Mouse (Mus musculus) layer of hippocampus, adult 11-12 months (tissue): ENCODE measurements around the gene Lonrf2.
A peak's percentile ranks its signal among the peaks of the same experiment; 100 is the strongest.

ENCODE experiments used
- DNase-seq: peaks from one replicate; pipeline ENCODE4 v3.0.0; 2022; ENCODE audit warnings: low spot score

The Lonrf2 gene

DNA sequence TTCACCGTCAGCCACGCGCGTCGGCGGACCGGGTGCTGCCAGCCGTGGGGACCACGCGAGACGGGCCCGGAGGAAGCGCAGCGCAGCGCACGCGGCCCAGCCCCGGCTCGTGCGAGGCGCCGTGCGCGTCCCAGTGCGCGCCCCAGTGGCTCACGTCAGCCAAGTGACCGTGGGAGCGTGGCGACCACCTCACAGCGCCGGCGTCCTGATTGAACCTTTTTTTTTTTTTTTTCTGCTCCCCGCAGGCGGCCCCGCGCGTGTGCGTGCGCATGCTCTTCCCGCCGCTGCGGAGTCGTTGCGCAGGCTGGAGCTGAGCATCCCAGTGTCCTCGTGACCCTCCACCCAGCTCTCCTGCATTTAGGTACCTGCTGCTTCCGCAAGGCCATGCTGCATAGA, at the start of gene Lonrf2:
Lonrf2 (minus strand) TSS at position 235 of the 396 bp plus-strand sequence.
- peak; percentile 69 for DNase-seq

GRCm38 (mm10) chr1:38885956-38886355, 49.4 kb upstream of the Lonrf2 start:
- DNase-seq: no peak

- no peak for DNase-seq
Measured at GRCm38 (mm10) chr1:38883766-38884165, 47.3 kb upstream of the Lonrf2 start.

GRCm38 (mm10) chr1:38882746-38883145, 46.2 kb upstream of the Lonrf2 start:
- no peak for DNase-seq

- no peak for DNase-seq
Measured at GRCm38 (mm10) chr1:38881366-38881765, 44.9 kb upstream of the Lonrf2 start.

GRCm38 (mm10) chr1:38876671-38877382, 40.3 kb upstream of the Lonrf2 start:
- DNase-seq: no peak

GRCm38 (mm10) chr1:38873911-38874310, 37.4 kb upstream of the Lonrf2 start:
- no peak for DNase-seq

- no peak for DNase-seq
Measured at GRCm38 (mm10) chr1:38871834-38872233, 35.3 kb upstream of the Lonrf2 start.

GRCm38 (mm10) chr1:38869398-38870195, 33.1 kb upstream of the Lonrf2 start:
- DNase-seq: no peak

GRCm38 (mm10) chr1:38866242-38866641, 29.7 kb upstream of the Lonrf2 start:
- no peak for DNase-seq

DNA sequence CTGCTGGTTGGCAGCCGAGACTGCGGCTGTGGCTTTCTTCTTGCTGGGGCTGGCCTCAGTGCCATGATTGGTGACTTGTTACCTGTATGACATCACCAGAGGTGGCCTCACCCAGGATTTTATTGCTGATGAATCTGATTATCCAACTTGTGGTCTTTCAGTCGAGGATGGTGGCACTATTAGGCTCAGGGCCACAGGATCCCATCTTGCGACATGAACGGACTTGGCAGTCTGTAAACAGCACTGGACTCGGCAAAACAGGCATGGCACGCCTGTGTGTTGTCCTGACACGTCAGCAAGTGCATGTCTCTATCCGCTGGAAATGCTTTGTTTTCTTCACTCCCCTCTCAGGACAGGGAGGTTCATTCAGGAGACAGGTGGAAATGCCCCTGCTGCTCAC, 27.8 kb upstream of the Lonrf2 start:
- DNase-seq: no peak

GRCm38 (mm10) chr1:38862213-38862612, 25.7 kb upstream of the Lonrf2 start:
- DNase-seq: peak; percentile 58

- no peak for DNase-seq
Measured at GRCm38 (mm10) chr1:38860867-38861524, 24.5 kb upstream of the Lonrf2 start.

DNA sequence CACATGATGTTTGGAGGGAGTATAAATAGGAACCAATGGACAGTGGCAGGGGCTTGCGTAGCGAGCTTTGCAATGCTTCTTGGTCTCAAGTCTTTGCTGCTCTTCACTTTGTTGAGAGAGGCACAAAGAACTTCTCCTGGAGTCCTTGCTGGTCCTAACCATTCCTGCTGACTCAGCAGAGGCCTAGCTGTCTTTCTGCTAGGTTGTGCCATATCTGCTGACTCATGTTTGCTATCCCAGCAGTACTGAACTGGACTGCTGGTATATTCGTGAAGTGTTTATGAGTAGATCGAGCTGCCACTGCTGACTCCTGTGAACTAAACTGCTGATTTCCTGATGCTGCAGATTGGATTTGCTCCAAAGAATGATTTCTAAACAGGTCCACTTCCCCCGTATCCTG, 23.7 kb upstream of the Lonrf2 start:
- DNase-seq: no peak

DNA sequence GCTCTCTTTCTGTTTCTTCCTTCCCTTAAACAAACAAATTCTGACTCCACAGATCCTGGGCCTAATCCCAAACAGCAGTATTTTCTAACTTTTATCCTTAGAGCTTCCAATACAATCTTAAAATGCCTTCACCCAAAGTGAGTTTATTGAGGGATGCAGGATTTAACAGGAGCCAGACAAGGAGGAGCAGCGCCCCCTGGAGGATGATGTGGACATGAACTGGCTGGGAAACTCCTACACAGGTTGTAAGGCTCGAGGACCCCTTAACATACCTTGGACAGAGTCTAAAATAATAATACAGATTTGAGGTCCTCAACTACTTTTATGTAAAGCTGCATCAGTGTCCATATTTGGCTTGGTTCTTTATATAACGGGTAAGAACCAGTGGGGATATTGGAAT, 19.7 kb upstream of the Lonrf2 start:
- peak; percentile 71 for DNase-seq

- no peak for DNase-seq
Measured at GRCm38 (mm10) chr1:38852250-38852649, 15.7 kb upstream of the Lonrf2 start.

DNA sequence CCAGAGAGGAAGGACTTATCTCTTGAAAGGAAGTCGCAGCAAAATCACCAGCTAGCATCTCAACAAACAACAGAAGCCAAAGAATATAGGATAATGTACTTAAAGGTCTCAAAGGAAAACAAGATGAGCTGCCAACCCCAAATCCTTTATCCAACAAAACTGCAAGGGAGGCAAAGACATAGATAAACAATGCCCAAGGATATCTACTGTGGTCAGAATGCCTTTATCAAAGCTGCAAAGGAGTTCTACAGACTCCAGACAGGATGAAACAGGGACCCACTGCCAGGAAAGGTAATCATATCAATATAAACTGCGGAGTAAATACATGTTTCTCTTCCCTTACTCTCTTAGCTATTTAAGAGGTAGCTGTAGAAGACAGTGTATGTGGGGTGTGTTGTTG, 14.1 kb upstream of the Lonrf2 start:
- DNase-seq: no peak

DNA sequence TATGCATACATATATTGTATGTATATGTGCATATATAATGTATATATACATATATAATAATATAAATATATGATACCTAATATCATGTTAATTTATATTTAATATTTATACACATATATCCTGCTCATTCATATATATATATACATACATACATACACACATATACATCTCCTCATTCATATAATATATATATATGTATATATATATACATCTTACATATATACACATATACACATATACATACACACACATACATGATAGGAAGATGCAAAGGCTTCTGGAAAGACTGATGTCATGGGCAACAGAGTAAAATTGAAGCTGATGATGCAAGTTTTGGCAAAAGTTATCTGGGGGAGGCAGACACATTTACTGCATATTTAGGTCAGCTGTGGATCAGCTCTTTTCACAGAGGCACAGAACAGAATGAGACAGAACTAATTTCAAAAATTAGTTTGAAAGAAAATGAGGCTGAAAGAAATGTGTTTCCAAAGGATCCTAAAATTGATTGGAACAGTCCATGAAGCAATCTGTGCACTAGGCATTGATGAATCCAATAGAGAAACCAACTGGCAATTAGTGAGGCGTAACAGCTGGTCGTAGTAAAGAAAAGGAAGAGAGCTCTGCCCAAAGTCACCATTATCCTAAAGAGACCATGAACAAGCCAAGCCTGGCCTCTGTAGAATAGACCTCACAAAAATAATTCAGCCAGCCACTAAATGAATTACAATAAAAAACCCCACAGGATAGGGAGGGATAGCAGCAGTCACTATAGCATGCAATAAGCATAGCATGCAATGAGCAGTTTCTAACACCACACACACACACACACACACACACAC, 12.2 kb upstream of the Lonrf2 start:
- DNase-seq: peak; percentile 40

DNA sequence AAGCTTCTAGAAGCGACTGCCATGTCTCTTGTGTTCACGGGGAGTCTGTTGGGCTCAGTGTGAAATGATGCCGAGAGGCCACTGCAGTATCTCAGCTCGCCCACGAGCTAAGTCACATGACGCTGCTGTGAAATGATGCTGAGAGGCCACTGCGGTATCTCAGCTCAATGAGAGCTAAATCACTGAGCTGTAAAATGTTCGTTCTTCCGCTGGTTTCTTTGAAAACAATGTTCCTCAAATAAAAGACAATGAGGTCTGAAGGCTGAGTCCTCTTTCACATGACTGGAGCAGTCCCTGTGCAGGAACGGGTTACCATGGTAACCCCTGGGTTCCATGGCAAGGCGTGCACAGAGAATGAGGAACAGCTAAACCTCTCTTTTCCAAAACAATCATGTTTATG, 11.5 kb upstream of the Lonrf2 start:
- DNase-seq: peak; percentile 55

DNA sequence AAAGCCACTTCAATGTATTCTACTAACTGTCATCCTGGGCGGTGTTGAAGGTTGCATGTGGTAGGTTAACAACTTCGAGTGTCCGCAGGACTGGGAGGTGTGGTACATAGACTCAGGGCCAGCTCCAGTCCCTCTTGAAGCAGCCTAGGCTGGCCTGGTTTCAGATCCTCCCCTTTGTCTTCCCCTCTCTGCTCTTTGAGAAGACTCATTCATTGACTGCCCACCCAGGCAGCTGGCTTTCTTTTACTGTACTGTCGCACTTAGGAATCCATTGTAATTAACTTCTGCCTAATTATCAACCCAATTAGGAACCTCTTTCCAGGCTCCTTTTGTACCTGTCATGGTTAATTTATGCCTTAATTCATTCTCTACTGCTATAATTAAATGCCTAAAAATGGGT, 6.8 kb upstream of the Lonrf2 start:
- no peak for DNase-seq

- DNase-seq: no peak
Measured at GRCm38 (mm10) chr1:38842861-38843260, 6.3 kb upstream of the Lonrf2 start.

GRCm38 (mm10) chr1:38839944-38840343, 3.4 kb upstream of the Lonrf2 start:
- DNase-seq: no peak
